Mouse (Mus musculus): ENCODE results near the gene Gpr45.

DNA sequence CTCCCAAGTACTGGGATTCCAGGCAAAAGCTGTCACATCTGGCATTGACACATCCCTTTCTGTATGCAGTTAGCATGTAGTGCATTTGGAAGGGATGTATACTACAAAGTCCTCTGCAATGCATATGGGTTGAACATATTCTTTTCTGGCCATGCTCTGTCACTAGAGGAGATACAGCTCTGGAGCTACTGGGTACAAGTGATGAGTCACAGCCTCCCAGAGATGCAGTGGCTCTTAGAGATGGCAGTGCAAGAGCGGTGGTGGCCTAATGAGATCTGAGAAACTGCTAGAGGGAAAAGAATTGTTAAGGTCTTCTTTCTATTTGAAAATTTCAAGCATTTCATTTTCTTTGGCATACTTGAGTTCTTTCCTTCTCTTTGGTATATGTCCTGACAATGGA, 4.2 kb downstream of the Gpr45 start:
- TF ChIP-seq CTCF (IDR thresholded peaks at IDR 0.05; ENCODE audit: low read depth) (no peak), EP300 (optimal IDR thresholded peaks at IDR 0.05) (no peak)
